Mouse (Mus musculus) spleen, adult 2 months (tissue): ENCODE measurements around the gene Arhgef40.

ENCODE experiments used
- CTCF ChIP-seq: fragments of 200-500 bp; IDR thresholded peaks from 2 replicates; pipeline ENCODE4 v1.5.1; 2011; ENCODE audit warnings: mild to moderate bottlenecking, inconsistent platforms; ENCODE audit not compliant: insufficient read depth, insufficient read length, insufficient replicate concordance; ENCODE audit errors: extremely low read depth
- POLR2A ChIP-seq: fragments of 200-500 bp; IDR thresholded peaks from 2 replicates; pipeline ENCODE4 v1.6.1; 2011; ENCODE audit warnings: low read depth, low read length, inconsistent platforms

DNA sequence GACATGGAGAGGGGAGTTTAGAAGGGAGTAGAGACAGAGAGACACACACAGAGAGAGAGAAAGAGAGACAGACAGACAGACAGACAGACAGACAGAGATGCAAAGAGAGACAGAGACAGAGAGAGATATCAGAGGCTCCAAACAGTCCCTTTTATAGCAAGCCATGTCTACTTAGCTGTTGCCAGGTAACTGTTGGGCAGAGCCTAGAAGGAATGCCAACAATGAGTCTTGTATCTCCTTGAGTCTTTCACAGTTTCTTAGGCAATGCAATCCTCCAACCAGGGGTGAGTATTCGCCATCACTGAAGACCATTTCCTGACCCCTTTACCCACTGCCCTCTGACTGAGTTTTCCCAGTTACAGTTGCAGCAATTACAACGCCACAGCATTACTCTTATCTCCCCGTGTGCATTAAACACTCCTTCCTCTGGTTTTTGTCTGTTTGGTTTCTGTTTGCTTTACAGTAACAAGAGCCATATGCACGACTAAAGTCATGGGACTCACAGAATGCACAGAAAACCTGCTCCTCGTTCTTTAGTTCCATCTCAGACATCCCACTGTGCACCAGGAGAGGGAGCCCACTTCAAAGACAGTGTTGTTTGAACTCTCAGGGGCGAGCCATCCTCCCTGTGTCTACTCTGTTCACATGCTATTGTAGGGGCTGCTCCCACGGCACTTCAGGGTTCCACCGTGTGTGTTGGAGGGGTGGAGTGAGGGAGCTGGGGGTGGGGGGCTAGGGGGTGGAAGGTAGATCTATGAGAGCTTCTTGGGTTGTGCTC lies 60.6 kb downstream of the Arhgef40 start:
- TF ChIP-seq CTCF: no peak
- TF ChIP-seq POLR2A: no peak
